Comparison of ENCODE assay signal across 8 mouse cellular contexts in the genomic region with DNA sequence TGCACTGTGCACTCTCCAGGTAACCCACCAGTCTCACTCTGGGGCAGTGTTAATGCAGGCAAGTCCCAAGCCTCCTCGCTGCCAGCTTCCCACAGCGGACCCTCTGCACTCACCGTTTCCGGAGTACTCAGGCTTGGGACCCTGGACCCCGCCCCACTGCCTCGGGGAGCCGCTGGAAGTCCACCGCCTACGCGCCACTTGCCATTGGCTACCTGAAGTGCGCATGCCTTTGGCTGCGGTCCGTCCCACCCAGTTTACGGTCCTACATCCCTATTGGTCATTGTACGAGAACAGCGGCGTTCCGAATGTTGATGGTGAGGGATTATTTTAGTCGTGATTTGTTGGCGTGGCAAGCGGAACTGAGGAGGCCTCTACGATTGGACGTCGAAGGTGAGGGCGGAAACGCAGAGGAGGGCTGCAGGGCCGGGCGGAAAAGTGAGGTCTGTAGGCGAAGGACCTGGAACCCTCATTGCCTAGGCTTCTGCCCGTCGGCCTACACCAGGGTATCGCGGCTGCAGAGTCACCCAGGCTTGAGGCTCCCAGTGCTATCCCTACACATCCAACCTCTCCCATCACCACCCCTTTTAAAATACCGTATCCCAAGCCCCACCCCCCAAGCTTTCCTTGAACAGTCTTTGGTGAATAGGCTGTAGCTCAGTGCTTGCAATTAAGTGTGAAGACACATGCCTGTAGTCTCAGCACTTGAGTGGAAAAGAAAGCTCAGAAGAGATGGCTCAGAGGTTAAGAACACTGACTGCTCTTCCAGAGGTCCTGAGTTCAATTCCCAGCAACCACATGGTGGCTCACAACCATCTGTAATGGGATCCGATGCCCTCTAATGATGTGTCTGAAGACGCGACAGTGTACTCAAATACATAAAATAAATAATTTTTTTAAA. TPM values are rescaled to one million over a fixed set of nuclear protein-coding genes. Genes with fewer than 3 reads are reported as not detected.
DNase-seq lines count a peak whose midpoint lies in the region; ATAC-seq and TF ChIP-seq lines count a peak whose summit lies in the region.

TSS of gene Tyk2 (minus strand) at position 185 of the 898 bp plus-strand sequence.

- peak within 1 kb of the TSS; percentile 9; the same call in 1 of the 2 replicates for H3K27ac ChIP-seq in ES-E14 (ENCODE audit: insufficient read depth, low read depth, low read length, poor library complexity, severe bottlenecking)
- H3K27ac ChIP-seq in forebrain, embryonic 15.5 days (replicated peaks), result peak within 1 kb of the TSS; percentile 76

- no peaks in the 10 kb centered on the region for H3K9me3 ChIP-seq in ES-E14 (ENCODE audit: control insufficient read depth, insufficient read depth, low read depth, low read length)
- no peaks in the 10 kb centered on the region for H3K9me3 ChIP-seq in forebrain, embryonic 15.5 days

- no peaks in the 10 kb centered on the region for H3K27me3 ChIP-seq in forebrain, embryonic 15.5 days

- ATAC-seq in forebrain, embryonic 15.5 days (replicated peaks), result peak; percentile 98
- ATAC-seq in neutrophil, adult 5-6 weeks (ENCODE audit: extremely low read depth, insufficient number of reproducible peaks, low FRiP score, poor library complexity, severe bottlenecking), result peak; percentile 97

- H3K4me2 ChIP-seq in forebrain, embryonic 15.5 days (replicated peaks), result peak within 1 kb of the TSS; percentile 56

- peak within 1 kb of the TSS; percentile 78 to 94 for H3K4me3 ChIP-seq in ES-E14 (ENCODE audit: insufficient read depth in 1 of 2, low read depth in 1 of 2, low read length in 2 of 2, poor library complexity in 1 of 2, severe bottlenecking in 1 of 2)
- peak within 1 kb of the TSS; percentile 50 for H3K4me3 ChIP-seq in forebrain, embryonic 15.5 days
- H3K4me3 ChIP-seq in lung, adult 2 months (replicated peaks; ENCODE audit: extremely low read depth, low read depth, low read length), result peak within 1 kb of the TSS; percentile 89

- H3K9ac ChIP-seq in ES-E14 (ENCODE audit: insufficient read depth, low read depth, low read length, poor library complexity, severe bottlenecking), result peak within 1 kb of the TSS; percentile 86
- peak within 1 kb of the TSS; percentile 51 for H3K9ac ChIP-seq in forebrain, embryonic 15.5 days (replicated peaks)

- H3K4me1 ChIP-seq in ES-E14 (ENCODE audit: control insufficient read depth in 2 of 2, insufficient read depth in 2 of 2, low read length in 2 of 2, poor library complexity in 1 of 2), result peaks cover 0 to 5% of the 10 kb centered on the region in 2 experiments; a peak in 2 of 4 replicates
- peaks cover 6% of the 10 kb centered on the region for H3K4me1 ChIP-seq in forebrain, embryonic 15.5 days
- H3K4me1 ChIP-seq in lung, adult 2 months (ENCODE audit: control insufficient read depth, insufficient read depth, low read length), result peaks cover 18% of the 10 kb centered on the region

- H3K36me3 ChIP-seq in ES-E14 (ENCODE audit: control insufficient read depth, insufficient read depth, low read length, poor library complexity, severe bottlenecking), result no peaks in the 10 kb centered on the region; the same call in 1 of the 2 replicates
- H3K36me3 ChIP-seq in forebrain, embryonic 15.5 days, result peaks cover 5% of the 10 kb centered on the region; the same call in 1 of the 2 replicates

- intact Hi-C loops in heart, postnatal 25 days (cut with DNase I), result no loop called here

- no peak for TF ChIP-seq CTCF in lung, adult 2 months (IDR thresholded peaks at IDR 0.05; ENCODE audit: insufficient read depth, low read length)

- DNase-seq in ES-E14 (ENCODE audit: low read depth, low spot score), result peak; percentile 97
- DNase-seq in cerebellum, adult 11-12 months, result peak; percentile 94
- peak; percentile 92 for DNase-seq in heart, postnatal 25 days (ENCODE audit: low spot score)
- peak; percentile 94 to 96 for DNase-seq in layer of hippocampus, adult 18-20 months (ENCODE audit: low spot score in 2 of 2)
- DNase-seq in lung, adult 2 months, result peak; percentile 87
- peak; percentile 82 to 93 for DNase-seq in thymus, adult 18-20 months

- TF ChIP-seq POLR2A in lung, adult 2 months (IDR thresholded peaks at IDR 0.05; ENCODE audit: borderline replicate concordance, extremely low read depth, low read depth, low read length), result peak; percentile 81; the same call in 1 of the 2 replicates

- 6% methylated on average over 37 of the region's 37 CpGs for WGBS in forebrain, embryonic 15.5 days
- 5% methylated on average over 37 of the region's 37 CpGs for WGBS in lung, adult 2 months

- in situ Hi-C loops in ES-E14 (cut with MboI; ENCODE audit: low sequenced_read_pairs in 2 of 2, unreplicated experiment in 2 of 2), result no loop called here

TF ChIP-seq in ES-E14, 5 proteins besides CTCF, POLR2A, EP300 and RAD21:
- TF ChIP-seq CHD2 (IDR thresholded peaks at IDR 0.05; ENCODE audit: low read depth, low read length) (peak; percentile 73), ZC3H11A (IDR thresholded peaks at IDR 0.05; ENCODE audit: borderline replicate concordance, low read depth, low read length) (no peak), MAFK (IDR thresholded peaks at IDR 0.05; ENCODE audit: insufficient read depth, low read depth, low read length) (0 out of 2 replicates have a peak, but pooled peaks have one; percentile 4), ZNF384 (IDR thresholded peaks at IDR 0.05; ENCODE audit: low read depth, low read length) (no peak), HCFC1 (IDR thresholded peaks at IDR 0.05; ENCODE audit: borderline replicate concordance, insufficient read depth, low read length) (peak; percentile 76)

RNA-seq across cellular contexts. Expression of gene Tyk2, which starts in this region (rescaled TPM):
- 16.8 and 20.9 TPM in 2 replicates for total RNA-seq in ES-E14 (2012; rRNA removed)
- 10.3 and 11.1 TPM in 2 replicates for polyA plus RNA-seq in forebrain, embryonic 15.5 days (2015; fragmentation: Nextera tagmentation; extraction: Ambion mirVana)
- total RNA-seq in heart, postnatal 25 days (2021), result 1 to 10 TPM; 8.5 to 8.6 TPM
- 10 to 100 TPM; 13.5 to 15.3 TPM for total RNA-seq in layer of hippocampus, adult 18-20 months (2021)
- polyA plus RNA-seq in lung, adult 2 months (2012; rRNA removed), result 33.7 and 34.3 TPM in 2 replicates
- 30.4 and 32.4 TPM in 2 replicates for total RNA-seq in neutrophil, adult 5-6 weeks (2017)

Comparison
In these comparisons a context has a peak if more than half of its experiments do, and no peak if none do; other contexts are left out.
1. Peak in every context shown above with its lines: DNase-seq, ATAC-seq, H3K4me3 ChIP-seq and H3K27ac ChIP-seq.